Mouse (Mus musculus): ENCODE measurements around the gene 2010003K11Rik. TPM values are rescaled to one million over a fixed set of nuclear protein-coding genes. Genes with fewer than 3 reads are reported as not detected.

The 2010003K11Rik gene
- total and polyA plus RNA-seq, 3 experiments: not detected

GRCm38 (mm10) chr19:4451965-4452364 lies 46.4 kb downstream of the 2010003K11Rik start:
- dilution Hi-C loops (cut with MboI; ENCODE audit: extremely low pct_ligation_motif_present, extremely low pct_unique_long_range_greater_than_20kb, low sequenced_read_pairs) (no loop called here), in situ Hi-C loops (cut with MboI; ENCODE audit: low pct_ligation_motif_present, low pct_unique_long_range_greater_than_20kb, low sequenced_read_pairs) (no loop called here)
- Histone ChIP-seq H3K4me1 (ENCODE audit: control insufficient read depth in 1 of 2, insufficient read depth in 2 of 2) (peaks cover 3 to 12% of the 10 kb centered on the region in 2 experiments; a peak in 2 of 4 replicates), H3K9me3 (replicated peaks; ENCODE audit: low read length) (no peaks in the 10 kb centered on the region), H3K27me3 (replicated peaks) (no peaks in the 10 kb centered on the region), H3K27ac (ENCODE audit: insufficient read depth, low read depth) (no peak overlapping the region), H3K4me3 (replicated peaks in 1 of 3; ENCODE audit: low read depth in 2 of 3, low read length in 2 of 3, poor library complexity in 1 of 3) (no peak overlapping the region), H3K9ac (ENCODE audit: insufficient read depth, low read depth) (no peak overlapping the region), H3K4me2 (ENCODE audit: insufficient read depth, low read depth, poor library complexity, severe bottlenecking) (no peak overlapping the region), H3K36me3 (replicated peaks in 1 of 2; ENCODE audit: control insufficient read depth in 1 of 2, insufficient read depth in 1 of 2, low read length in 1 of 2) (peaks cover 0 to 7% of the 10 kb centered on the region in 2 experiments), H3K79me2 (replicated peaks; ENCODE audit: control insufficient read depth, extremely low read depth, insufficient read depth, poor library complexity, severe bottlenecking) (no peaks in the 10 kb centered on the region)
- no peak for TF ChIP-seq USF1 (IDR thresholded peaks at IDR 0.05; ENCODE audit: low read depth, low read length)
- no peak for TF ChIP-seq POLR2A (IDR thresholded peaks at IDR 0.05; ENCODE audit: low read depth, low read length)
- no peak for TF ChIP-seq JUN (IDR thresholded peaks at IDR 0.05; ENCODE audit: insufficient read depth, low read depth, low read length)
- no peak for TF ChIP-seq NRF1 (IDR thresholded peaks at IDR 0.05; ENCODE audit: low read depth, low read length)
- no peak for TF ChIP-seq MAX (IDR thresholded peaks at IDR 0.05; ENCODE audit: low read length)
- TF ChIP-seq NELFE (IDR thresholded peaks at IDR 0.05; ENCODE audit: low read depth, low read length): no peak
- no peak for TF ChIP-seq ETS1 (conservative IDR thresholded peaks at IDR 0.05; ENCODE audit: low read depth, low read length)
- TF ChIP-seq UBTF (IDR thresholded peaks at IDR 0.05; ENCODE audit: low read depth, low read length): no peak
- no peak for TF ChIP-seq MYC (IDR thresholded peaks at IDR 0.05; ENCODE audit: low read depth, low read length)
- no peak for TF ChIP-seq GABPA (IDR thresholded peaks at IDR 0.05; ENCODE audit: insufficient replicate concordance, low read depth, low read length)
- TF ChIP-seq POLR2AphosphoS2 (IDR thresholded peaks at IDR 0.05; ENCODE audit: low read depth, low read length): no peak
- no peak for DNase-seq (ENCODE audit: extremely low read depth)

GRCm38 (mm10) chr19:4451098-4451497 lies 47.3 kb downstream of the 2010003K11Rik start:
- H3K79me2 ChIP-seq (replicated peaks; ENCODE audit: control insufficient read depth, extremely low read depth, insufficient read depth, poor library complexity, severe bottlenecking): no peaks in the 10 kb centered on the region
- H3K4me1 ChIP-seq (ENCODE audit: control insufficient read depth in 1 of 2, insufficient read depth in 2 of 2): peaks cover 3 to 12% of the 10 kb centered on the region in 2 experiments; a peak in 2 of 4 replicates
- H3K36me3 ChIP-seq (replicated peaks in 1 of 2; ENCODE audit: control insufficient read depth in 1 of 2, insufficient read depth in 1 of 2, low read length in 1 of 2): peaks cover 0 to 7% of the 10 kb centered on the region in 2 experiments
- no peak overlapping the region for H3K9ac ChIP-seq (ENCODE audit: insufficient read depth, low read depth)
- no peak overlapping the region for H3K4me2 ChIP-seq (ENCODE audit: insufficient read depth, low read depth, poor library complexity, severe bottlenecking)
- no peaks in the 10 kb centered on the region for H3K27me3 ChIP-seq (replicated peaks)
- no peak for DNase-seq (ENCODE audit: extremely low read depth)
- dilution Hi-C loops (cut with MboI; ENCODE audit: extremely low pct_ligation_motif_present, extremely low pct_unique_long_range_greater_than_20kb, low sequenced_read_pairs) (no loop called here), in situ Hi-C loops (cut with MboI; ENCODE audit: low pct_ligation_motif_present, low pct_unique_long_range_greater_than_20kb, low sequenced_read_pairs) (no loop called here)
- no peaks in the 10 kb centered on the region for H3K9me3 ChIP-seq (replicated peaks; ENCODE audit: low read length)
- no peak for TF ChIP-seq USF2 (conservative IDR thresholded peaks at IDR 0.05; ENCODE audit: low read depth, low read length)
- TF ChIP-seq E2F4 (IDR thresholded peaks at IDR 0.05; ENCODE audit: insufficient replicate concordance, low read depth, low read length): no peak
- no peak for TF ChIP-seq MAFK (IDR thresholded peaks at IDR 0.05; ENCODE audit: insufficient replicate concordance, low read length)
- TF ChIP-seq MAX (IDR thresholded peaks at IDR 0.05; ENCODE audit: low read length): no peak
- TF ChIP-seq SMC3 (IDR thresholded peaks at IDR 0.05; ENCODE audit: low read depth, low read length): no peak
- TF ChIP-seq PAX5 (IDR thresholded peaks at IDR 0.05; ENCODE audit: low read length): no peak
- TF ChIP-seq RAD21 (IDR thresholded peaks at IDR 0.05; ENCODE audit: low read depth, low read length): no peak
- TF ChIP-seq UBTF (IDR thresholded peaks at IDR 0.05; ENCODE audit: low read depth, low read length): no peak
- no peak for TF ChIP-seq BHLHE40 (IDR thresholded peaks at IDR 0.05; ENCODE audit: low read depth, low read length)
- TF ChIP-seq CHD2 (IDR thresholded peaks at IDR 0.05; ENCODE audit: low read length): no peak
- TF ChIP-seq JUND (conservative IDR thresholded peaks at IDR 0.05; ENCODE audit: low read depth, low read length): no peak
- TF ChIP-seq POLR2A (IDR thresholded peaks at IDR 0.05; ENCODE audit: low read depth, low read length): no peak
- TF ChIP-seq ZMIZ1 (IDR thresholded peaks at IDR 0.05; ENCODE audit: low read depth, low read length): no peak
- no peak for TF ChIP-seq MEF2A (IDR thresholded peaks at IDR 0.05; ENCODE audit: borderline replicate concordance, low read depth, low read length)
- no peak for TF ChIP-seq MAZ (IDR thresholded peaks at IDR 0.05; ENCODE audit: low read depth, low read length)
- no peak for TF ChIP-seq MXI1 (IDR thresholded peaks at IDR 0.05; ENCODE audit: low read depth, low read length)
- H3K27ac ChIP-seq (ENCODE audit: insufficient read depth, low read depth): no peak overlapping the region
- no peak overlapping the region for H3K4me3 ChIP-seq (replicated peaks in 1 of 3; ENCODE audit: low read depth in 2 of 3, low read length in 2 of 3, poor library complexity in 1 of 3)
